Mouse (Mus musculus) midbrain, embryonic 15.5 days (tissue): Measurements from ENCODE around the gene Ercc5. TPM values are rescaled to one million over a fixed set of nuclear protein-coding genes. Genes with fewer than 3 reads are reported as not detected.

Source experiments
- ATAC-seq: fragments of 200-750 bp; cut with Nextera tagmentation; replicated peaks from 2 replicates; pipeline ENCODE4 v1.8.0; 2017; ENCODE audit warnings: moderate TSS enrichment
- H3K27ac ChIP-seq: fragments of 300-500 bp; sonication (generic); 2 replicates; pipeline ENCODE4 v1.5.1; 2015; ENCODE audit warnings: mild to moderate bottlenecking, inconsistent platforms
- H3K27me3 ChIP-seq: fragments of 300-500 bp; sonication (generic); replicated peaks from 2 replicates; pipeline ENCODE4 v1.6.1; 2015; ENCODE audit warnings: inconsistent platforms
- H3K36me3 ChIP-seq: fragments of 300-500 bp; sonication (generic); replicated peaks from 2 replicates; pipeline ENCODE4 v1.6.1; 2015; ENCODE audit warnings: inconsistent platforms
- H3K4me1 ChIP-seq: fragments of 300-500 bp; sonication (generic); 2 replicates; pipeline ENCODE4 v1.6.1; 2015; ENCODE audit warnings: inconsistent platforms
- H3K4me2 ChIP-seq: fragments of 300-500 bp; sonication (generic); 2 replicates; pipeline ENCODE4 v1.6.1; 2015; ENCODE audit warnings: inconsistent platforms, mild to moderate bottlenecking, moderate library complexity
- H3K4me3 ChIP-seq: fragments of 300-500 bp; sonication (generic); 2 replicates; pipeline ENCODE4 v1.5.1; 2015; ENCODE audit warnings: mild to moderate bottlenecking, inconsistent platforms
- H3K9ac ChIP-seq: fragments of 300-500 bp; sonication (generic); 2 replicates; pipeline ENCODE4 v1.6.1; 2015; ENCODE audit warnings: mild to moderate bottlenecking, inconsistent platforms
- H3K9me3 ChIP-seq: fragments of 300-500 bp; sonication (generic); 2 replicates; pipeline ENCODE4 v1.6.1; 2016; ENCODE audit warnings: inconsistent platforms
- WGBS: fragments of 180-500 bp; shearing (Covaris S2); methylation state at CpG from one replicate; pipeline ENCODE4 v1.1.7; 2015; ENCODE audit warnings: mixed read lengths; 5-methylcytosine and 5-hydroxymethylcytosine counted together
- polyA plus RNA-seq: library from polyadenylated mRNA; unstranded; fragments of >200 nt; fragmentation: Nextera tagmentation; extraction: Ambion mirVana; gene quantifications from 2 replicates; pipeline ENCODE4 v1.2.1, GENCODE M21; 2015

Gene Ercc5
- polyA plus RNA-seq, result 32.1 and 32.8 TPM in 2 replicates

DNA sequence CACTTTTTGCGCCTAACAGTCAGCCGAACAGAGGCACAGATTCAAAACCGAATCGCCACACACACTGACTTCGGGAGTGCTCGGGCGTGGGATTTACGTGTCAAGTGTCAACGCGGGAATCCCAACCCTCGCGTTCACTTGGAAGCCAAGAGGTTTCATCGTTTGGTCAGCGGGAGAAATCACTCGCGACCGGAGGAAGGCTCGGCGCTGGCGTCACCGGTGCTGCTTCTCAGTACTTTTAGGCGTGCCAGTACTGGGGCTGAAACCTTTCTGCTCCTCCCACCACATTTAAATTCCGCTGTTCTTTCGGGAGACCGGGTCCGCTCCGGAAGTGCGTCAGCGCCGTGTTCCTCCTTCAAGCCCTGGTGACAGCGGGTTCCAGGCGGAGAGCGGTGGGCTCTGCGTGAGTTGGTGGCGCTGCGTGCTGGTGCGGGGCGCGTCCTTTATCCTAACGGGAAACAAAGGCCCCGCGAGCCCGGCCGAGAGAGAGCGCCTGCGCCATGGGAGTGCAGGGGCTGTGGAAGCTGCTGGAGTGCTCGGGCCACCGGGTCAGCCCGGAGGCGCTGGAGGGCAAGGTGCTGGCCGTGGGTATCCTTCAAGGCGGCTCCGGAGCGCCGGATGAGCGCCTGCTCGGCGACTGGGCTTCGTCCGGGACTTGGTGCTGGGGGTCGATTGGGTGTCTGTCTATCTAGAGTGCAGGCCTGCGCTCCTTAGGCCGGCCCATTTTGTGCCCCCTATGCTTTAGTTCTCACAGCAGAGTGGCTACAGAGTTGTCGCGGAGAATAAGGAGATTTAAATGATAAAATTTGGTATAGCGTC is at the start of gene Ercc5:
Gene Ercc5, plus strand, starts transcription at position 182 of the 819 bp plus-strand sequence.
- Histone ChIP-seq H3K4me1 (peaks cover 14% of the 10 kb centered on the region), H3K27ac (peak within 1 kb of the TSS; percentile 97), H3K36me3 (peaks cover 5% of the 10 kb centered on the region), H3K9me3 (no peaks in the 10 kb centered on the region), H3K4me3 (peak within 1 kb of the TSS; percentile 71), H3K4me2 (peak within 1 kb of the TSS; percentile 71), H3K27me3 (no peaks in the 10 kb centered on the region), H3K9ac (peak within 1 kb of the TSS; percentile 91)
- peak; percentile 98 for ATAC-seq
- under 1% methylated on average over 66 of the region's 66 CpGs for WGBS

DNA sequence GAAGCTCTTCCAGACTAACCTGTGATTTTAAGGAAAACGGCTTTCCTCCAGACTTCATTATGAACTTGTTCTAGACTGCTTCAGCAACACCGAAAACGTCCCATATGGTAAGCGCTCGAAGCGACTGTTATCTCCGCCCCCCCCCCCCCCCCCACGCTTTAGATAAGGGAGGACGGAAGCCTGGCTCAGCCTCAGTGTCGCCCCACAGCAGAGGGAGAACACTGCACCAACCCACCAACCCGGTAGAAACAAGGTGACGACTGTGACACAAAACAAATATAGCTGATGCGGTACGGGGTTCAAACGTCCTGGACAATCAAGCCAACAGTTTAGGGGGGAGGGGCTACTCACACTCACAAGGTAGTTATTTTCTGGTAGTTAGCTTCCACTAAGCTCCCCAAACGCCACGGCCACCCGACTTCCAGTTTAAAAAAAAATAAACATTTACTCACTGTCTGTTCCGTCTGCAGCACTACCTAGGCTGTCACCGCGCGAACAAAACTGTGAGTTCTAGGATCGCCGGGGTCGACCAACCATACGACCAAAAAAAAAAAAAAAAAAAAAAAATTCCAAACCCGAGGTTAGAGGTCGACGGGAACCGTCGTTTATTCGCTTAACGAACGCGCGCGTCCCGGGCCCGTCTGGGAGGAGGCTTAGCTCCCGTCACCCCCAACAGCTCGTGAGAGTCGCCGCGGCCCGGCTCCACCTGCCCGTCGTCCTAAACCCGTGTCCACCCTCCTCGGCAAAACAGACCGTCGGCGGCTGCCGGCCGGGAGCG is 45.9 kb upstream of the Ercc5 start:
- 1% methylated on average over 55 of the region's 55 CpGs for WGBS
- Histone ChIP-seq H3K27me3 (no peaks in the 10 kb centered on the region), H3K9ac (peak overlapping the region; percentile 55), H3K4me1 (peaks cover 14% of the 10 kb centered on the region), H3K9me3 (no peaks in the 10 kb centered on the region), H3K4me2 (peak overlapping the region; percentile 78), H3K36me3 (no peaks in the 10 kb centered on the region), H3K4me3 (peak overlapping the region; percentile 81), H3K27ac (peak overlapping the region; percentile 75)
- peak; percentile 87 for ATAC-seq

DNA sequence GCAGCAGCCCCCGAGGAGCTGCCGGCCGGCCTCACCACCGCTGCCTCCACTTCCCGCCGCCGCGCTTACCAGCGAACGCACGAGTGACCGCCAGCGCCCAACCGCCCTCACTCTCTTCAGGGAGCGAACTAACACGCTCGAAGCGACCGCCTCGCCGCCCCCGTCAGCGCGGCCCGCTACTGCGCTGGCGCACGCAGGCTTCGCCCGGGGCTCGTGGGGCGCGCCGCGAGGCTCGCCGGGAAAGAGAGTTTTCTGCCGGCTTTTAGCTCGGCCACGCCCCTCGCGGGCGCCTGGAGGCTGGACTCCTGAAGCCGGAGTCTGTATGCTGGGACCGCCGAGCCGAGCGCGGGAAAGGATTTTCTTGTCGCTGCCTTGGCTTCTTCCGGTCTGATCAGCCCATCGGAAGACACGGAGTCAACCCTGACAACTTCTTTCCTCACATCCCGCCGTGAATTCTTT is 45.3 kb upstream of the Ercc5 start, which contains the start of gene Tex30:
Gene Tex30, minus strand, starts transcription at position 183 of the 459 bp plus-strand sequence.
- ATAC-seq, result peak; percentile 99
- Histone ChIP-seq H3K9ac (peak within 1 kb of the TSS; percentile 55), H3K4me3 (peak within 1 kb of the TSS; percentile 81), H3K27ac (peak within 1 kb of the TSS; percentile 75), H3K9me3 (no peaks in the 10 kb centered on the region), H3K4me2 (peak within 1 kb of the TSS; percentile 78), H3K27me3 (no peaks in the 10 kb centered on the region), H3K36me3 (no peaks in the 10 kb centered on the region), H3K4me1 (peaks cover 14% of the 10 kb centered on the region)
- under 1% methylated on average over 52 of the region's 55 CpGs for WGBS

DNA sequence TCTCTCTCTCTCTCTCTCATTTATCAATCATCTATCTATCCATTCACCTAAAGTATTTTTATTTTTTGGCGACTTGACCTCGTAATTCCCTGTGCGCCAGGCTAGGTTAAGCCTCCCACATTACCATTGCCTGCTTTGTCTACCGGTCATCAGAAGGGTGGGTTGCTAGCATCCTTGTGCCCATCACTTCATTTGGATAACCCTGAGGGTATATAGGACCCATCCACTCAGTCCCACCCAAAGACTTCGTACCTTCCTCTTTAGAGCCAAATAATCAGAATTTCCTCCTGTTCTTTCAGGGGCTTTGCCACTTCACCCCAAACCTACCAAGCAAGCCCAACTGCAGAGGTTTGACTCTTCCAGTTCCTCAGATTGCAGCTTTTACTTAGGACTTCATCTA is 44.6 kb upstream of the Ercc5 start:
- Histone ChIP-seq H3K36me3 (peaks cover 5% of the 10 kb centered on the region), H3K4me3 (peak overlapping the region; percentile 81), H3K27ac (no peak overlapping the region)

DNA sequence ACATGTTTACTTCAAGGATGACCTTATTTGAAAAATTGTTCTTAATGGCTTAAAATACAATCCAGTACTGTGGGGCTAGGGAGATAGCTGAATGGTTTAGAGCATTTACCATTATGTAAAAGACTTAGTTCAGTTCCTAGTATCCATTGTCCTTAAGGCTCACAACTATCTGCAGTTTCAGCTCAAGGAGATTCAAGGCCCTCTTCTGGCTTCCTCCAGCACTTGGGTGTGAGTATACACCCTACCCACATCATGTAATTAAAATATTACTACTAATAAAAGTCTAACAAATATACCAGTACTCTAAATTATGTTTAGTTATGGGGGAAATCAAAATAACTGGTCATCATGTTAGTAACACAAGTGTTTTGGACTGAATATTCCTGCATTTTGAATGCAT is 30.0 kb upstream of the Ercc5 start:
- no peaks in the 10 kb centered on the region for H3K9me3 ChIP-seq
- peak overlapping the region; percentile 59 for H3K4me3 ChIP-seq
- peaks cover 9% of the 10 kb centered on the region; the same call in 1 of the 2 replicates for H3K36me3 ChIP-seq
- no peaks in the 10 kb centered on the region for H3K27me3 ChIP-seq
- H3K4me1 ChIP-seq, result peaks cover 24% of the 10 kb centered on the region
- H3K4me2 ChIP-seq, result peak overlapping the region; percentile 73; the same call in 1 of the 2 replicates
- H3K27ac ChIP-seq, result no peak overlapping the region
- ATAC-seq, result no peak
- no peak overlapping the region for H3K9ac ChIP-seq

More for the DNA sequence above, 44.6 kb upstream of the Ercc5 start:
- H3K4me1 ChIP-seq, result peaks cover 14% of the 10 kb centered on the region
- WGBS, result 11% methylated on average over 5 of the region's 5 CpGs
- H3K9ac ChIP-seq, result no peak overlapping the region; the same call in 1 of the 2 replicates
- peak overlapping the region; percentile 78 for H3K4me2 ChIP-seq
- H3K27me3 ChIP-seq, result no peaks in the 10 kb centered on the region
- ATAC-seq, result no peak
- H3K9me3 ChIP-seq, result no peaks in the 10 kb centered on the region

DNA sequence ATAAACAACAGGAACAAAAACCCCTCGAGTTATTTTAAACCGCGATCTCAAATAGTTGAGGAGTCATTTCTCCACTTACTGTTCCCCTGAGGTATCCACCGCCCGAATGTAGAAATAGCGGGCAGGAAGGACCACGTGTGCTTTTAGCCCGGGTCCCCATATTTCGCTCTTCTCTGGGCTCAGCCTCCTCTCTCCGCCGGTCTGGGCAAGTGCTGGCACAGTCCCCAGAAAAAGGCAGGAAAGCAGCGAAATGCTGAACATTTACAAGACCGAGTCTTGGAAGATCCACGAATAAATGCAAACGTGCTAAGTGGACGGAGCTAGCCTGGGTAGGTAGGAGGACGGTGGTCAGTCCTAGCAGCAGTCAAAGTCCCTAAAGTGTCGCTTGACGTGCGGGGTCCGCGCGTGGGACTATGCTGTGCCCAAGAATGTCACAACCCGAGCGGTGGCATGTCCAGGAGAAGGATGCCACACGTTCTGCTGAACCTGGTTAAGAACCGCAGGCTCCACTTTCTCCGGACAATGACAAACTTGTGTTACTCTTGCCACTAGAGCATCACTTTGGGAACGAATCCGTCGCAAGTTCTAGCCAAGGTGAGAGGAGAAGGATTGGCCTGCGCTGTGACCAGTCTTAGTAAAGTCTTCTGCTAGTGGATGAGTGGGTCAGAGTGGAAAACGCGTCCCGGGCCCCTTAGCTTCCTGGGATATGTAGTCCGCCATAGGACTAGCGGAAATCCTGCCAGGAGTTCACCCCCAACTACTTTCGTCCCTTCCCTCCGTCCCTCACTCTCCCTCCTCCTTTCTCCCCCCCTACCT is 29.1 kb upstream of the Ercc5 start, which contains the start of the genes Kdelc1 and Bivm:
Gene Kdelc1, minus strand, starts transcription at position 570 of the 816 bp plus-strand sequence.
Gene Bivm, plus strand, starts transcription at position 719 of the 816 bp plus-strand sequence.
- no peaks in the 10 kb centered on the region for H3K9me3 ChIP-seq
- peak; percentile 98 for ATAC-seq
- H3K4me2 ChIP-seq, result peak within 1 kb of the TSS; percentile 73
- H3K4me3 ChIP-seq, result peak within 1 kb of the TSS; percentile 59
- H3K27me3 ChIP-seq, result no peaks in the 10 kb centered on the region
- H3K36me3 ChIP-seq, result 0 out of 2 replicates have a peak, but pooled peaks cover 2% of the 10 kb centered on the region
- peak within 1 kb of the TSS; percentile 95 for H3K9ac ChIP-seq
- under 1% methylated on average over 39 of the region's 39 CpGs for WGBS
- peaks cover 24% of the 10 kb centered on the region for H3K4me1 ChIP-seq
- H3K27ac ChIP-seq, result peak within 1 kb of the TSS; percentile 97

DNA sequence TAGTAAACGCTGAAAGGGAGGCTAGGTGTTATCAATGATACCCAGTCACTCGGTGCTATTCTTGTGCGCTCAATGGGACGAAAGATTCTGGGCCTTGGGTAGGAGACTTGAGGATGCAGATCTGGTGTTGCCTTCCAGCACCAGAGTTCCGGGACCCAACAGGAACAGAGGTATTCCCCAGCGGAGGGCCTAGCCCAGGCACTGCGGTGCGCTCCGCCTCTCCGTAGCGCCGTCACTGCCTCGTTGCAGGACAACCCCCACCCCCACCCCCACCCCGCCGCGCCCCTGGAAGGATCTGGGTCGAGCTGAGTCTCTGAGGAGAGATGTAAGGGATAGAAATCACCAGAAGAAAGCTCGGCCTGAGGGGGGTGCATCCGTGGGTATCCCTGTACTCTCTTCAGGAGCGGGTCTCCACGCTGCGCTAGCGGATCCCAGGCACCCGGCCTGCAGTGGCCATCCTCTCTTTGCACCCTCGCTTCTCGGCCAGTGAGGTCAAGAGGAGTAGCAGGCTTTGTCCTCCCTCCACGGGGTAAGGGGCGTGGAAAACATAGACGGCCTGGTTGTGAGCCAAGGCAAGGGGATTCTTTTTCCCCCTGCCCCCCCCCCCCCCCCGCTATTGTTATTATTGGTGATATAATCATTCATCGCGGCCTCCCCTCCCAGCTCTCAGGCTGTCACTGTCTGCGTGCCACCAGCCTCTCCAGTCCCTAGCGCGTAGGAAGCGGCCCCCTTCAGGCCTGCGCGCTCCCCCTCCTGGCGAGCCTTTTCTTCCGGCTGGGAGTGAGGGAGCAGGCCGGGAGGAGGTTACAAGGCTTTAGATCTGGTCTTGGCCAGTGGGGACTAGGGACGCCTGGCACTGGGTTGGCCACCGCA is 28.1 kb upstream of the Ercc5 start:
- WGBS, result under 1% methylated on average over 42 of the region's 43 CpGs
- Histone ChIP-seq H3K4me2 (peak overlapping the region; percentile 73), H3K27me3 (no peaks in the 10 kb centered on the region), H3K27ac (peak overlapping the region; percentile 97), H3K4me3 (peak overlapping the region; percentile 59), H3K36me3 (no peaks in the 10 kb centered on the region), H3K4me1 (peaks cover 24% of the 10 kb centered on the region), H3K9me3 (no peaks in the 10 kb centered on the region), H3K9ac (peak overlapping the region; percentile 95)
- peak; percentile 90 for ATAC-seq

DNA sequence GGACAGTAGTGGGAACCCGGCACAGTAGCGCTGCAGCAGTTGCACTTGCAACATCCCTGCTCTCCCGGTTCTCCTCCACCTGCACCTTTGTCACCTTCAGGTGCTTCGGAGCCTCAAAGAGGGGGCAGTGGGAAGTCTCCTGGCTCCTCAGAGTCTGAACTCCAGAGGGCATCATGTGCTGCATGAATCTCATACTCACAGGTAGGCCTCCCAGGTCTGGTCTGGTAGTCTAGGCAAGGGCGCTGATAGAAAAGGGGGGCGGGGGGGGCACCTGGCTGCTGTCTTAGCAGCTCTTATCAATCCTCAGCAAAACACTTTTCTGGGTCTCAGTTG is 27.5 kb upstream of the Ercc5 start:
- 5% methylated on average over 6 of the region's 6 CpGs for WGBS
- no peaks in the 10 kb centered on the region for H3K36me3 ChIP-seq
- ATAC-seq, result no peak; the same call in 1 of the 2 replicates

DNA sequence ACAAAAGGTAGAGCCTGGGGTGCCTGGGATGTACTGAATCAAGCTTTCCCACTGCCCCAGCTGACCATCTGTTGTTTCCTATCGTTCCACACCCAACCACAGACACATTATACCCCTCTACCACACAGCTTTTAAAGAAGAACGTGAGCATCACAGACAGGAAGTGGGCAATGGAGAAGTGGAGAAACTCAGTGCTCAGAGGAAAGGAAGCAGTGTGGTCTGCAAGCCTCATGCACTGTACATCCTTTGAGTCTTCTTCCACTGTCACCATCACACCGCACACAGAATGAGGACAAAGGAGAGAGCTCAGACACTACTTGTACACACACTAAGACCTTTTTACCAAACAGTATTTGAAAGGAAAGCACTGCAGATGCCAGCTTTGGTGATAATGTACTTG is 25.3 kb upstream of the Ercc5 start:
- no peak for ATAC-seq
- 92% methylated on average over 3 of the region's 3 CpGs for WGBS
- Histone ChIP-seq H3K4me2 (no peak overlapping the region), H3K27me3 (no peaks in the 10 kb centered on the region), H3K9me3 (no peaks in the 10 kb centered on the region), H3K4me1 (peaks cover 24% of the 10 kb centered on the region), H3K4me3 (no peak overlapping the region), H3K9ac (no peak overlapping the region), H3K36me3 (0 out of 2 replicates have a peak, but pooled peaks cover 8% of the 10 kb centered on the region), H3K27ac (no peak overlapping the region)

More for the DNA sequence above, 27.5 kb upstream of the Ercc5 start:
- Histone ChIP-seq H3K9ac (peak overlapping the region; percentile 95), H3K9me3 (no peaks in the 10 kb centered on the region), H3K4me2 (peak overlapping the region; percentile 73), H3K4me1 (peaks cover 24% of the 10 kb centered on the region), H3K27ac (peak overlapping the region; percentile 97), H3K4me3 (peak overlapping the region; percentile 59), H3K27me3 (no peaks in the 10 kb centered on the region)

DNA sequence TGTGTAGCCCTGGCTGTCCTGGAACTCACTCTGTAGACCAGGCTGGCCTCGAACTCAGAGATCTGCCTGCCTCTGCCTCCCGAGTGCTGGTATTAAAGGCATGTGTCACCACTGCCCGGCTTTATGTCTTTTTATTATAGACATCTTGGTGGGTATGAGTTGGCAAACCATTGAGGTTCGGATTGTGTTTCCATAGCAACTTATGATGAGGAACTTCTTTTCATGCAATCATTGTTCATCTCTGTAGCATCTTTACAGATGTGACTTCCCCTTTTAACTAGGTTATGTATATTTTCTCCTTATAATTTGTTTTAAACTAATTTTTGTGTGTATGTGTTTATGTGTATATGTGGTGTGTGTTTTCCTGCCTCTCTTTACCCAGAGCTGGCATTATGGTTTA is 22.0 kb upstream of the Ercc5 start:
- Histone ChIP-seq H3K27ac (no peak overlapping the region), H3K4me2 (no peak overlapping the region), H3K9ac (no peak overlapping the region), H3K4me1 (peaks cover 12% of the 10 kb centered on the region), H3K9me3 (no peaks in the 10 kb centered on the region), H3K27me3 (no peaks in the 10 kb centered on the region), H3K4me3 (no peak overlapping the region), H3K36me3 (peaks cover 15% of the 10 kb centered on the region; the same call in 1 of the 2 replicates)
- no peak for ATAC-seq
- WGBS, result 95% methylated on average over 4 of the region's 4 CpGs
